Mouse (Mus musculus): ENCODE measurements around the gene Trhde.

The Trhde gene

DNA sequence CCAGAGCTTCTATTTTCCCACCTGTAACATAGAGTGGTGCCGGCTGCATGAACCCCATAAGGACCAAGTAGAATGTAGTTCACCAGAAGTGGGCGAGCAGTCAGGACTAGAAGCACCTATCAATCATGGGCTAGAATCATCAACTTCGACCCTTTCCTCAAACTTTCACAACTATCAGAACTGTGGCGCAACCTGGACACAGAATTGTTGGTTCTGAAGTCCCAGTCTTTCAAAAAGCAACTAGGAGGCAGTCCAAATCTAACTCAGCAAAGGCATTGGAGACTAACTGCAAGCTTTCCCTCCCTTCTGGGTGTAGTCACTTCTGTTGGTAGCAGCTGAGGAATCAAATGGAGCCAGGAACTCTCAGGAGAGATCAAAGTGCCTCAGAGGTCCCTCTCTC is 2.6 kb downstream of the Trhde start:
- peaks cover 57% of the 10 kb centered on the region for H3K27me3 ChIP-seq (ENCODE audit: insufficient read depth, low read length)
- H3K4me1 ChIP-seq (replicated peaks; ENCODE audit: low read depth, low read length) = peaks cover 20% of the 10 kb centered on the region
- no peaks in the 10 kb centered on the region for H3K9me3 ChIP-seq (ENCODE audit: low read length)
- TF ChIP-seq CTCF (conservative IDR thresholded peaks at IDR 0.05; ENCODE audit: low read length) (no peak), NANOG (IDR thresholded peaks at IDR 0.05; ENCODE audit: borderline replicate concordance, low read length) (no peak), POU5F1 (IDR thresholded peaks at IDR 0.05; ENCODE audit: borderline replicate concordance, low read length) (no peak)
- no peak overlapping the region for H3K4me3 ChIP-seq (replicated peaks; ENCODE audit: low read length)
- H3K36me3 ChIP-seq (ENCODE audit: insufficient read depth, low read length) = no peaks in the 10 kb centered on the region

DNA sequence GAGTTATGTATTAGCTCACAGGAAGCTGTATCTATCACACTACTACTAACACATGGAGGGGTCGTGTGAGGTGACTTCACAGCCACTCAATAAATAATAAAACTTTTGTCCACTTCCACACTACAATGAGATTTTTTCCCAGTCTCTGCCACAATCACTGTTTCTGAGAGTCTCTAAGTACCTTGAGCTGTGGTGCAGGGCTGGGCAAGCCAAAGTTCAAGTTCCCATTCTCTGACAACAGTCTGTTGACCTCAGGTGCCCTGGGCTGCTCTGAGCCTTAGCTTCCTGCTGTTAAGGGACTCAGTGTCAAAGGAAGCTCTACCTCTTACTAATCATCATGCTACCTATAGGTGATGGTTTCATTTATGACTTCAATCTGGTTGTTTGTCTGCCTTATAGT is 3.3 kb downstream of the Trhde start:
- Histone ChIP-seq H3K4me3 (replicated peaks; ENCODE audit: low read length) (no peak overlapping the region), H3K9me3 (ENCODE audit: low read length) (no peaks in the 10 kb centered on the region), H3K4me1 (replicated peaks; ENCODE audit: low read depth, low read length) (peaks cover 20% of the 10 kb centered on the region), H3K36me3 (ENCODE audit: insufficient read depth, low read length) (no peaks in the 10 kb centered on the region), H3K27me3 (ENCODE audit: insufficient read depth, low read length) (peaks cover 54% of the 10 kb centered on the region)
- TF ChIP-seq CTCF (conservative IDR thresholded peaks at IDR 0.05; ENCODE audit: low read length) (no peak), POU5F1 (IDR thresholded peaks at IDR 0.05; ENCODE audit: borderline replicate concordance, low read length) (no peak), NANOG (IDR thresholded peaks at IDR 0.05; ENCODE audit: borderline replicate concordance, low read length) (no peak)

GRCm38 (mm10) chr10:114798218-114798617 is 3.9 kb downstream of the Trhde start:
- Histone ChIP-seq H3K4me3 (replicated peaks; ENCODE audit: low read length) (no peak overlapping the region), H3K36me3 (ENCODE audit: insufficient read depth, low read length) (no peaks in the 10 kb centered on the region), H3K27me3 (ENCODE audit: insufficient read depth, low read length) (peaks cover 50% of the 10 kb centered on the region), H3K9me3 (ENCODE audit: low read length) (no peaks in the 10 kb centered on the region), H3K4me1 (replicated peaks; ENCODE audit: low read depth, low read length) (peaks cover 20% of the 10 kb centered on the region)
- no peak for TF ChIP-seq POU5F1 (IDR thresholded peaks at IDR 0.05; ENCODE audit: borderline replicate concordance, low read length)
- no peak for TF ChIP-seq CTCF (conservative IDR thresholded peaks at IDR 0.05; ENCODE audit: low read length)
- TF ChIP-seq NANOG (IDR thresholded peaks at IDR 0.05; ENCODE audit: borderline replicate concordance, low read length) = no peak

DNA sequence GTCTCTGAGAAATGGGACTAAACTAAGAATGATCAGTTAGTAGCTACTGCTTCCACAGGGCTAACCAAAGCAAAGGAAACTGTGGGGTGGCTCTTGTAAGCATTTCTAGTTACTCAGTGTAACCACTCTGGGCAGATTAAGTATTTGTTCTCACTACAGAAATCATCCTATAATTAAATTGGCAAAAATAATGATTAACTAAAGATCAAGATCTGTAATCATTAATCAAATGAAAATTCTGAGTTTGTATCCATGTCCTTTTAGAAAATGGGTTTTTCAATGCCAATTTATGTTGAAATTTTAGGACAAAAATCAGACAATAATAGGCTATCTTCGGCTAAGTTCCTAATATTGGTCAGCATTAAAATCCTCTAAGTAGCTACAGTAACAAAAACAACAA is 4.4 kb downstream of the Trhde start:
- TF ChIP-seq CTCF (conservative IDR thresholded peaks at IDR 0.05; ENCODE audit: low read length) (no peak), NANOG (IDR thresholded peaks at IDR 0.05; ENCODE audit: borderline replicate concordance, low read length) (no peak), POU5F1 (IDR thresholded peaks at IDR 0.05; ENCODE audit: borderline replicate concordance, low read length) (no peak)
- H3K9me3 ChIP-seq (ENCODE audit: low read length) = no peaks in the 10 kb centered on the region
- H3K4me1 ChIP-seq (replicated peaks; ENCODE audit: low read depth, low read length) = peaks cover 20% of the 10 kb centered on the region
- peaks cover 45% of the 10 kb centered on the region for H3K27me3 ChIP-seq (ENCODE audit: insufficient read depth, low read length)
- H3K4me3 ChIP-seq (replicated peaks; ENCODE audit: low read length) = no peak overlapping the region
- H3K36me3 ChIP-seq (ENCODE audit: insufficient read depth, low read length) = no peaks in the 10 kb centered on the region

DNA sequence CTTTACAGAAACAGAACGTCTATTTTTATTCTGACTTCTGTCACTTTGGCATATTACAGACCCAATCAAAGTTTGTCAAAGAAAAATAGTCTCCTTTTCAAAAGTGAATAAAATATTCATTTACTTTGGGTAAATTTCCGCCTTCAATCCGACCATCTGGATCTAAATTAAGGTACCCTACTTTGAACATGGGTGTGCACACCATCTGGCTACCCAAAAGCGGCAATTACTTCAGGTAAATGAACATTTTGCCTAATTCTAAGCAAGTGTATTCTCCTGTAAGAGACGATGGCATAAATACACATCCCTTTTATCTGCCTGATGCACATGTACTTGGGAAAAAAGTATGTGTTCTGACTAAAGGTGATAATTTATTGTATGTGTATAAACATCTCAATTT is 5.2 kb downstream of the Trhde start:
- H3K4me3 ChIP-seq (replicated peaks; ENCODE audit: low read length) = no peak overlapping the region
- no peaks in the 10 kb centered on the region for H3K9me3 ChIP-seq (ENCODE audit: low read length)
- TF ChIP-seq CTCF (conservative IDR thresholded peaks at IDR 0.05; ENCODE audit: low read length) (no peak), NANOG (IDR thresholded peaks at IDR 0.05; ENCODE audit: borderline replicate concordance, low read length) (no peak), POU5F1 (IDR thresholded peaks at IDR 0.05; ENCODE audit: borderline replicate concordance, low read length) (no peak)
- H3K4me1 ChIP-seq (replicated peaks; ENCODE audit: low read depth, low read length) = peaks cover 13% of the 10 kb centered on the region
- H3K36me3 ChIP-seq (ENCODE audit: insufficient read depth, low read length) = no peaks in the 10 kb centered on the region
- H3K27me3 ChIP-seq (ENCODE audit: insufficient read depth, low read length) = peaks cover 37% of the 10 kb centered on the region

- H3K9me3 ChIP-seq (ENCODE audit: low read length) = no peaks in the 10 kb centered on the region
- no peaks in the 10 kb centered on the region for H3K36me3 ChIP-seq (ENCODE audit: insufficient read depth, low read length)
- H3K4me3 ChIP-seq (replicated peaks; ENCODE audit: low read length) = no peak overlapping the region
- no peak for TF ChIP-seq POU5F1 (IDR thresholded peaks at IDR 0.05; ENCODE audit: borderline replicate concordance, low read length)
- no peak for TF ChIP-seq CTCF (conservative IDR thresholded peaks at IDR 0.05; ENCODE audit: low read length)
- TF ChIP-seq NANOG (IDR thresholded peaks at IDR 0.05; ENCODE audit: borderline replicate concordance, low read length) = no peak
- no peaks in the 10 kb centered on the region for H3K4me1 ChIP-seq (replicated peaks; ENCODE audit: low read depth, low read length)
- peaks cover 10% of the 10 kb centered on the region for H3K27me3 ChIP-seq (ENCODE audit: insufficient read depth, low read length)
Observed at GRCm38 (mm10) chr10:114794214-114794613, 7.9 kb downstream of the Trhde start.

DNA sequence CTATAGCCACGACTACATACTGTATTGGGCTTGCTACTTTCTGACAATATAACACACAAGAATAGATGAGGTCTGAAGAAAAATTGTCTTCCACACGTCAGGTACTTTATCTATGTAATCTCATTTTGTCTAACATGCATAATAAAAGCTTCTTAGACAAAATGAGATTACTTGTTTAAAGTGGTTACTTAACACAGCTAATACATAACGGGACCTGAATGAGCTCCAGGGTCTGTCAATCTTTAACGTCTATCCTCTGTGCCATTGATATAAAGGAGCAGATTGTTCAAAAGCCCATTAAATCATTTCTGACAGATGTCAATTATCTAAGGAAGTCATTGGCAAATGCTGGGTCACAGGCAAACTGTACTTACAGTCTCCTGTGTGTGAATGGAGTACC is 36.2 kb downstream of the Trhde start:
- Histone ChIP-seq H3K36me3 (ENCODE audit: insufficient read depth, low read length) (no peaks in the 10 kb centered on the region), H3K4me3 (replicated peaks; ENCODE audit: low read length) (no peak overlapping the region), H3K9me3 (ENCODE audit: low read length) (no peaks in the 10 kb centered on the region), H3K4me1 (replicated peaks; ENCODE audit: low read depth, low read length) (no peaks in the 10 kb centered on the region), H3K27me3 (ENCODE audit: insufficient read depth, low read length) (no peaks in the 10 kb centered on the region)
- no peak for TF ChIP-seq POU5F1 (IDR thresholded peaks at IDR 0.05; ENCODE audit: borderline replicate concordance, low read length)
- TF ChIP-seq CTCF (conservative IDR thresholded peaks at IDR 0.05; ENCODE audit: low read length) = no peak
- no peak for TF ChIP-seq NANOG (IDR thresholded peaks at IDR 0.05; ENCODE audit: borderline replicate concordance, low read length)

- Histone ChIP-seq H3K9me3 (ENCODE audit: low read length) (no peaks in the 10 kb centered on the region), H3K4me3 (replicated peaks; ENCODE audit: low read length) (no peak overlapping the region), H3K36me3 (ENCODE audit: insufficient read depth, low read length) (no peaks in the 10 kb centered on the region), H3K27me3 (ENCODE audit: insufficient read depth, low read length) (no peaks in the 10 kb centered on the region), H3K4me1 (replicated peaks; ENCODE audit: low read depth, low read length) (no peaks in the 10 kb centered on the region)
- no peak for TF ChIP-seq CTCF (conservative IDR thresholded peaks at IDR 0.05; ENCODE audit: low read length)
- TF ChIP-seq NANOG (IDR thresholded peaks at IDR 0.05; ENCODE audit: borderline replicate concordance, low read length) = no peak
- no peak for TF ChIP-seq POU5F1 (IDR thresholded peaks at IDR 0.05; ENCODE audit: borderline replicate concordance, low read length)
Observed at GRCm38 (mm10) chr10:114762125-114762524, 40.0 kb downstream of the Trhde start.

- Histone ChIP-seq H3K4me1 (replicated peaks; ENCODE audit: low read depth, low read length) (no peaks in the 10 kb centered on the region), H3K4me3 (replicated peaks; ENCODE audit: low read length) (no peak overlapping the region), H3K27me3 (ENCODE audit: insufficient read depth, low read length) (no peaks in the 10 kb centered on the region), H3K9me3 (ENCODE audit: low read length) (no peaks in the 10 kb centered on the region), H3K36me3 (ENCODE audit: insufficient read depth, low read length) (no peaks in the 10 kb centered on the region)
- TF ChIP-seq NANOG (IDR thresholded peaks at IDR 0.05; ENCODE audit: borderline replicate concordance, low read length) (no peak), POU5F1 (IDR thresholded peaks at IDR 0.05; ENCODE audit: borderline replicate concordance, low read length) (no peak), CTCF (conservative IDR thresholded peaks at IDR 0.05; ENCODE audit: low read length) (no peak)
Observed at GRCm38 (mm10) chr10:114759240-114759639, 42.9 kb downstream of the Trhde start.

All from E14TG2a.4 (cell line).